Mouse (Mus musculus) liver, embryonic 15.5 days (tissue): ENCODE data around the gene Amotl1. TPM values are rescaled to one million over a fixed set of nuclear protein-coding genes. Genes with fewer than 3 reads are reported as not detected.
"Not testable (repeated sequence)": the region's sequence is repeated elsewhere in the genome, so short reads cannot be mapped to it uniquely, and the experiment has no call there.

Experiments used
- ATAC-seq: fragments of 200-750 bp; cut with Nextera tagmentation; 2 replicates; pipeline ENCODE4 v1.8.0; 2017; ENCODE audit warnings: moderate number of reproducible peaks, mild to moderate bottlenecking, moderate library complexity; ENCODE audit not compliant: insufficient read depth
- H3K27ac ChIP-seq: fragments of 300-500 bp; sonication (generic); replicated peaks from 2 replicates; pipeline ENCODE4 v1.5.1; 2015; ENCODE audit warnings: mild to moderate bottlenecking, inconsistent platforms
- H3K27me3 ChIP-seq: fragments of 300-500 bp; sonication (generic); 2 replicates; pipeline ENCODE4 v1.6.1; 2015; ENCODE audit warnings: mild to moderate bottlenecking, inconsistent platforms
- H3K36me3 ChIP-seq: fragments of 300-500 bp; sonication (generic); replicated peaks from 2 replicates; pipeline ENCODE4 v1.6.1; 2015; ENCODE audit warnings: moderate library complexity, mild to moderate bottlenecking, inconsistent platforms
- H3K4me1 ChIP-seq: fragments of 300-500 bp; sonication (generic); replicated peaks from 2 replicates; pipeline ENCODE4 v1.6.1; 2015; ENCODE audit warnings: inconsistent platforms
- H3K4me2 ChIP-seq: fragments of 300-500 bp; sonication (generic); 2 replicates; pipeline ENCODE4 v1.6.1; 2015; ENCODE audit warnings: moderate library complexity, mild to moderate bottlenecking, inconsistent platforms
- H3K4me3 ChIP-seq: fragments of 300-500 bp; sonication (generic); replicated peaks from 2 replicates; pipeline ENCODE4 v1.5.1; 2015; ENCODE audit warnings: mild to moderate bottlenecking, inconsistent platforms
- H3K9ac ChIP-seq: fragments of 300-500 bp; sonication (generic); 2 replicates; pipeline ENCODE4 v1.6.1; 2015; ENCODE audit warnings: moderate library complexity, mild to moderate bottlenecking, inconsistent platforms
- H3K9me3 ChIP-seq: fragments of 300-500 bp; sonication (generic); replicated peaks from 2 replicates; pipeline ENCODE4 v1.6.1; 2016; ENCODE audit warnings: inconsistent platforms
- WGBS: fragments of 180-500 bp; shearing (Covaris S2); methylation state at CpG from one replicate; pipeline ENCODE4 v1.1.7; 2015; ENCODE audit warnings: mixed read lengths; ENCODE audit not compliant: insufficient replicate concordance; 5-methylcytosine and 5-hydroxymethylcytosine counted together
- polyA plus RNA-seq: library from polyadenylated mRNA; unstranded; fragments of >200 nt; fragmentation: Nextera tagmentation; extraction: Ambion mirVana; gene quantifications from 2 replicates; pipeline ENCODE4 v1.2.1, GENCODE M21; 2015

The Amotl1 gene
- polyA plus RNA-seq, 1 experiment from 2014 or later: 1.8 TPM

GRCm38 (mm10) chr9:14576359-14576758 is 68.5 kb downstream of the Amotl1 start:
- H3K27ac ChIP-seq, ATAC-seq, H3K27me3 ChIP-seq, H3K4me1 ChIP-seq, H3K36me3 ChIP-seq, H3K9ac ChIP-seq, H3K4me2 ChIP-seq, H3K4me3 ChIP-seq, H3K9me3 ChIP-seq: not testable (repeated sequence)
- WGBS: 41% methylated on average over 2 of the region's 2 CpGs

- 44% methylated on average over 12 of the region's 12 CpGs for whole genome bisulfite sequencing
- no peak overlapping the region for H3K9ac ChIP-seq
- H3K9me3 ChIP-seq: no peaks in the 10 kb centered on the region
- H3K4me2 ChIP-seq: no peak overlapping the region
- no peak for ATAC-seq
- H3K4me3 ChIP-seq: no peak overlapping the region
- no peak overlapping the region for H3K27ac ChIP-seq
- no peaks in the 10 kb centered on the region for H3K36me3 ChIP-seq
- H3K27me3 ChIP-seq: no peaks in the 10 kb centered on the region
- no peaks in the 10 kb centered on the region for H3K4me1 ChIP-seq
Measured at GRCm38 (mm10) chr9:14574760-14575399, 70.0 kb downstream of the Amotl1 start.

GRCm38 (mm10) chr9:14569175-14569975 is 75.5 kb downstream of the Amotl1 start:
- no peaks in the 10 kb centered on the region for H3K9me3 ChIP-seq
- 0 out of 2 replicates have a peak, but pooled peaks cover 5% of the 10 kb centered on the region for H3K36me3 ChIP-seq
- H3K4me1 ChIP-seq: no peaks in the 10 kb centered on the region
- H3K4me3 ChIP-seq: no peak overlapping the region
- H3K9ac ChIP-seq: no peak overlapping the region
- no peak for ATAC-seq
- WGBS: 46% methylated on average over 4 of the region's 4 CpGs
- H3K27me3 ChIP-seq: no peaks in the 10 kb centered on the region
- no peak overlapping the region for H3K27ac ChIP-seq
- H3K4me2 ChIP-seq: no peak overlapping the region

GRCm38 (mm10) chr9:14568487-14568886 is 76.4 kb downstream of the Amotl1 start:
- Histone ChIP-seq H3K4me1 (no peaks in the 10 kb centered on the region), H3K36me3 (0 out of 2 replicates have a peak, but pooled peaks cover 5% of the 10 kb centered on the region), H3K4me2 (no peak overlapping the region), H3K27me3 (no peaks in the 10 kb centered on the region), H3K9me3 (no peaks in the 10 kb centered on the region), H3K27ac (no peak overlapping the region), H3K4me3 (no peak overlapping the region), H3K9ac (no peak overlapping the region)
- ATAC-seq: no peak
- 21% methylated on average over 2 of the region's 2 CpGs for WGBS

- H3K27ac ChIP-seq: no peak overlapping the region
- H3K9ac ChIP-seq: no peak overlapping the region
- H3K4me3 ChIP-seq: no peak overlapping the region
- H3K9me3 ChIP-seq: no peaks in the 10 kb centered on the region
- 56% methylated on average over 3 of the region's 3 CpGs for WGBS
- H3K27me3 ChIP-seq: no peaks in the 10 kb centered on the region
- no peaks in the 10 kb centered on the region for H3K4me1 ChIP-seq
- no peak overlapping the region for H3K4me2 ChIP-seq
- 0 out of 2 replicates have a peak, but pooled peaks cover 5% of the 10 kb centered on the region for H3K36me3 ChIP-seq
- ATAC-seq: no peak
Measured at GRCm38 (mm10) chr9:14564486-14564885, 80.4 kb downstream of the Amotl1 start.

GRCm38 (mm10) chr9:14563351-14563750 is 81.5 kb downstream of the Amotl1 start:
- Histone ChIP-seq H3K4me1 (no peaks in the 10 kb centered on the region), H3K4me3 (no peak overlapping the region), H3K27me3 (no peaks in the 10 kb centered on the region), H3K9me3 (no peaks in the 10 kb centered on the region), H3K9ac (no peak overlapping the region), H3K27ac (no peak overlapping the region), H3K4me2 (no peak overlapping the region), H3K36me3 (0 out of 2 replicates have a peak, but pooled peaks cover 3% of the 10 kb centered on the region)
- 70% methylated on average over 7 of the region's 7 CpGs for WGBS
- no peak for ATAC-seq

GRCm38 (mm10) chr9:14560545-14560944 is 84.3 kb downstream of the Amotl1 start:
- Histone ChIP-seq H3K4me2 (no peak overlapping the region), H3K27ac (no peak overlapping the region), H3K4me1 (no peaks in the 10 kb centered on the region), H3K36me3 (no peaks in the 10 kb centered on the region), H3K27me3 (no peaks in the 10 kb centered on the region), H3K4me3 (no peak overlapping the region), H3K9ac (no peak overlapping the region), H3K9me3 (no peaks in the 10 kb centered on the region)
- WGBS: 67% methylated on average over 4 of the region's 4 CpGs
- no peak for ATAC-seq

GRCm38 (mm10) chr9:14559996-14560395 is 84.9 kb downstream of the Amotl1 start:
- no peak for ATAC-seq
- WGBS: 70% methylated on average over 9 of the region's 9 CpGs
- Histone ChIP-seq H3K36me3 (no peaks in the 10 kb centered on the region), H3K4me1 (no peaks in the 10 kb centered on the region), H3K4me3 (no peak overlapping the region), H3K9me3 (no peaks in the 10 kb centered on the region), H3K27me3 (no peaks in the 10 kb centered on the region), H3K4me2 (no peak overlapping the region), H3K9ac (no peak overlapping the region), H3K27ac (no peak overlapping the region)

GRCm38 (mm10) chr9:14559430-14559829 is 85.4 kb downstream of the Amotl1 start:
- Histone ChIP-seq H3K4me1 (no peaks in the 10 kb centered on the region), H3K9ac (no peak overlapping the region), H3K27ac (no peak overlapping the region), H3K27me3 (no peaks in the 10 kb centered on the region), H3K4me2 (no peak overlapping the region), H3K4me3 (no peak overlapping the region), H3K9me3 (no peaks in the 10 kb centered on the region), H3K36me3 (no peaks in the 10 kb centered on the region)
- ATAC-seq: no peak
- 29% methylated on average over 10 of the region's 10 CpGs for WGBS

GRCm38 (mm10) chr9:14558332-14558731 is 86.5 kb downstream of the Amotl1 start:
- no peak overlapping the region for H3K9ac ChIP-seq
- H3K27ac ChIP-seq: no peak overlapping the region
- 68% methylated on average over 10 of the region's 10 CpGs for WGBS

GRCm38 (mm10) chr9:14548366-14548761 is 96.5 kb downstream of the Amotl1 start:
- H3K4me1 ChIP-seq: no peaks in the 10 kb centered on the region
- H3K4me2 ChIP-seq: no peak overlapping the region
- no peak overlapping the region for H3K4me3 ChIP-seq
- 0 out of 2 replicates have a peak, but pooled peaks cover 3% of the 10 kb centered on the region for H3K36me3 ChIP-seq
- H3K9ac ChIP-seq: no peak overlapping the region
- H3K27ac ChIP-seq: no peak overlapping the region
- no peak for ATAC-seq
- 59% methylated on average over 11 of the region's 11 CpGs for WGBS
- no peaks in the 10 kb centered on the region for H3K27me3 ChIP-seq
- H3K9me3 ChIP-seq: no peaks in the 10 kb centered on the region

More at GRCm38 (mm10) chr9:14558332-14558731, 86.5 kb downstream of the Amotl1 start:
- ATAC-seq: no peak
- no peaks in the 10 kb centered on the region for H3K9me3 ChIP-seq
- no peak overlapping the region for H3K4me3 ChIP-seq
- H3K36me3 ChIP-seq: no peaks in the 10 kb centered on the region
- no peaks in the 10 kb centered on the region for H3K27me3 ChIP-seq
- H3K4me1 ChIP-seq: no peaks in the 10 kb centered on the region
- no peak overlapping the region for H3K4me2 ChIP-seq
